Mouse (Mus musculus): ENCODE data around the gene Ercc8. TPM values are rescaled to one million over a fixed set of nuclear protein-coding genes. Genes with fewer than 3 reads are reported as not detected.

Gene Ercc8
- polyA plus RNA-seq, 1 experiment: 19.1 TPM

DNA sequence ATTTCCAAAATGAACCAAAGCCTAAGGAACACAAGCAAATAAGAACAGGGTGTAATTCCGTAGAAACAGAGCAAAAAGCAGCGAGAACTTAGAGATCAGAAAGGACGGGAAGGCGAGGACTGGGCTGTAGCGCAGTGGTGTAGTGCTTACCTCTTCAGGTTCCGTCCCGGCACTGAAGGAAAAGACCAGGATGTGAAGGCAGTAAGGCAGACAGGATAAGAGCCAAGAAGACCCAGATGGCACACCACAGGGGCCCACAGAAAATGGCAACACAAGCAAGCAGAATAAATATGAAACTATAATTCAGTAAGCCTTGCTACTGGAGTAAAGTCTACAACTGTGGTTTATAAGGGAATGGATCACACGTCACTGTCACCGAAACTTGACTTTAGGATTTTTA, 5.4 kb downstream of the Ercc8 start:
- Histone ChIP-seq H3K27me3 (ENCODE audit: control insufficient read depth, insufficient read depth, low read length, poor library complexity, severe bottlenecking) (no peaks in the 10 kb centered on the region), H3K9ac (ENCODE audit: low read depth, poor library complexity, severe bottlenecking) (no peak overlapping the region), H3K9me3 (replicated peaks; ENCODE audit: control insufficient read depth, insufficient read depth, low read length, poor library complexity, severe bottlenecking) (no peaks in the 10 kb centered on the region), H3K4me1 (ENCODE audit: control insufficient read depth, insufficient read depth, low read length) (peaks cover 1% of the 10 kb centered on the region), H3K4me3 (ENCODE audit: low read depth, low read length) (no peak overlapping the region), H3K27ac (ENCODE audit: insufficient read depth, low read length) (no peak overlapping the region), H3K36me3 (ENCODE audit: control insufficient read depth, insufficient read depth, low read length, poor library complexity, severe bottlenecking) (peaks cover 4% of the 10 kb centered on the region)
- TF ChIP-seq POLR2A (IDR thresholded peaks at IDR 0.05; ENCODE audit: insufficient read depth, low read length): no peak
- no peak for TF ChIP-seq CTCF (IDR thresholded peaks at IDR 0.05; ENCODE audit: low read depth, low read length)
- TF ChIP-seq EP300 (IDR thresholded peaks at IDR 0.05; ENCODE audit: insufficient read depth, low read depth, low read length): no peak

DNA sequence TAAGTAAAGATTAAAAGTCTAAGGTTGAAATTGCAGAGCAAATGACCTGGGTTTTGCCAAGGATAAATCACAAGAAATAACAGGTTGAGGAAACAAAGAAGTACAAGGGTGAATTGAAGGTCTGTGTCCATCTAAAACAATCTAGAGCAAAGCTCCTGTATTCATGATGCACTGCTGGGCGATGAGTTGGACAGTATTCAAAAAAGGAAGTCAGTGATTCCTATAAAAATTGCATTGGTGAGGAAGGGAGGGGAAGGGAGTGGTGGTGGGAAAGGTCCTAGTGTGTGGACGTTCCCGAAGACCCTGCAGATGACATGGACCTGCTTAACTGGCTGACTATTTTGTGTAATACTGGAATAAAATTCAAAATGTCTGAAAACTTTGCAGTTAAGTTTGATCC, 6.1 kb downstream of the Ercc8 start:
- H3K9me3 ChIP-seq (replicated peaks; ENCODE audit: control insufficient read depth, insufficient read depth, low read length, poor library complexity, severe bottlenecking): no peaks in the 10 kb centered on the region
- no peak overlapping the region for H3K9ac ChIP-seq (ENCODE audit: low read depth, poor library complexity, severe bottlenecking)
- TF ChIP-seq CTCF (IDR thresholded peaks at IDR 0.05; ENCODE audit: low read depth, low read length): no peak
- no peak for TF ChIP-seq POLR2A (IDR thresholded peaks at IDR 0.05; ENCODE audit: insufficient read depth, low read length)
- no peak for TF ChIP-seq EP300 (IDR thresholded peaks at IDR 0.05; ENCODE audit: insufficient read depth, low read depth, low read length)
- H3K27ac ChIP-seq (ENCODE audit: insufficient read depth, low read length): no peak overlapping the region
- peaks cover 1% of the 10 kb centered on the region for H3K4me1 ChIP-seq (ENCODE audit: control insufficient read depth, insufficient read depth, low read length)
- H3K4me3 ChIP-seq (ENCODE audit: low read depth, low read length): no peak overlapping the region
- H3K27me3 ChIP-seq (ENCODE audit: control insufficient read depth, insufficient read depth, low read length, poor library complexity, severe bottlenecking): no peaks in the 10 kb centered on the region
- H3K36me3 ChIP-seq (ENCODE audit: control insufficient read depth, insufficient read depth, low read length, poor library complexity, severe bottlenecking): peaks cover 4% of the 10 kb centered on the region

DNA sequence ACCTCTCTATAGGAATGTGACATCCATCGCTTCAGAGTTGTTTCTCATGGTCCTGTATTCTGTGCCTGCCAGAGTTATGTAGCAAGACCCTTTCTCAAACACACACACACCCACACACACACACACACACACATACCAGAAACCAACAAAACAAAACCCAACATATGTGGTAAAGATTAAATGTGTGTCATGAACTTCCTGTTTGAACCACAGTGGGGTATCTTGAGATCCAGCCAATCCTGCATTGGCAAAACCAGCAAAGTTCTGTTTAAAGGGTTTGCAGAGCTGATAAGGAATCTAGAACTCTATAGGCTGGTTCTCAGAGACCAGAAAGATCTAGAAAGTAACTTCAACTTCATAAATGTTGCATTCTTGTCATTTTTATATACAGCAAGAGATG, 11.5 kb downstream of the Ercc8 start:
- no peaks in the 10 kb centered on the region for H3K9me3 ChIP-seq (replicated peaks; ENCODE audit: control insufficient read depth, insufficient read depth, low read length, poor library complexity, severe bottlenecking)
- H3K27ac ChIP-seq (ENCODE audit: insufficient read depth, low read length): no peak overlapping the region
- no peak overlapping the region for H3K9ac ChIP-seq (ENCODE audit: low read depth, poor library complexity, severe bottlenecking)
- H3K4me3 ChIP-seq (ENCODE audit: low read depth, low read length): no peak overlapping the region
- H3K4me1 ChIP-seq (ENCODE audit: control insufficient read depth, insufficient read depth, low read length): no peaks in the 10 kb centered on the region
- peaks cover 25% of the 10 kb centered on the region for H3K36me3 ChIP-seq (ENCODE audit: control insufficient read depth, insufficient read depth, low read length, poor library complexity, severe bottlenecking)
- H3K27me3 ChIP-seq (ENCODE audit: control insufficient read depth, insufficient read depth, low read length, poor library complexity, severe bottlenecking): no peaks in the 10 kb centered on the region
- TF ChIP-seq EP300 (IDR thresholded peaks at IDR 0.05; ENCODE audit: insufficient read depth, low read depth, low read length) (no peak), CTCF (IDR thresholded peaks at IDR 0.05; ENCODE audit: low read depth, low read length) (no peak), POLR2A (IDR thresholded peaks at IDR 0.05; ENCODE audit: insufficient read depth, low read length) (no peak)

DNA sequence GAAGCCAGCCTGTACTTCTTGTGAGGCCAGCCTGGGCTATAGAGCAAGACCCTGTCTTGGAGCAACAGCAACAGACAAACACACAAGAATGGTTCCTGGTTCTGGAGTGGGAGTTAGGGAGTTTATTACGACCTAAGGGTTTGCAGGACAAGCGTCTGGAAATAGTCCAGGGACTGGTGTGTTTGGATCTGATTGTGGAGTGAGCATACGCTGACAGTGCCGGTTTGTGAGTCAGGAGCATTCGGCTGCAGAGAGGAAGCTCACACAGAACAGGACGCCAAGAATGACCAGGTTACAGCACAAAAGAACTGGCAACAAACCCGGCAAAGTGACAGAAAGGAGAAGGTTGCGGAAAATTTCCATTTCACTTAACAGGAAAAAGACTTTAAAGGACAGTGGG, 12.0 kb downstream of the Ercc8 start:
- Histone ChIP-seq H3K9me3 (replicated peaks; ENCODE audit: control insufficient read depth, insufficient read depth, low read length, poor library complexity, severe bottlenecking) (peaks cover 4% of the 10 kb centered on the region; the same call in 1 of the 2 replicates), H3K27me3 (ENCODE audit: control insufficient read depth, insufficient read depth, low read length, poor library complexity, severe bottlenecking) (no peaks in the 10 kb centered on the region), H3K36me3 (ENCODE audit: control insufficient read depth, insufficient read depth, low read length, poor library complexity, severe bottlenecking) (peaks cover 29% of the 10 kb centered on the region), H3K27ac (ENCODE audit: insufficient read depth, low read length) (no peak overlapping the region), H3K4me1 (ENCODE audit: control insufficient read depth, insufficient read depth, low read length) (no peaks in the 10 kb centered on the region), H3K9ac (ENCODE audit: low read depth, poor library complexity, severe bottlenecking) (no peak overlapping the region), H3K4me3 (ENCODE audit: low read depth, low read length) (no peak overlapping the region)
- TF ChIP-seq POLR2A (IDR thresholded peaks at IDR 0.05; ENCODE audit: insufficient read depth, low read length) (no peak), EP300 (IDR thresholded peaks at IDR 0.05; ENCODE audit: insufficient read depth, low read depth, low read length) (no peak), CTCF (IDR thresholded peaks at IDR 0.05; ENCODE audit: low read depth, low read length) (no peak)

DNA sequence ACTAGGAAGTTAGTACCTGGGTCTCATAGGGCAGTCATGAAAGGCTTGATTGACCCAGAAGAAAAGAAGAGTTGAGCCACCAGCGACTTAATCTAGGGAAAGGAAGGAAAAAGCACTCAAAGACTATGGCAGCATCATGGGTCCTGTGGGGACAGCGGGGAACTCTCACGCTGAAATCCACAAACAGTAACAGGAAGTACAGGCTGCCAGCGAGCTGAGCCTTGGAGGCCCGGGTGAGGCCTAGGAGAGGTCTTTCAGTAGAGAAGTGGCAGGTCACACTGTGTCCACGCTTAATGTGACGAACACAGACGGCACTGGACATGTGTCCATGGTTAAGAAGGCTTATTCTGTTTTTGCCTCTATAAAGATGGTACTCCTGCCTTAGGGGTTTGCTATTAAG, 21.1 kb downstream of the Ercc8 start:
- Histone ChIP-seq H3K4me1 (ENCODE audit: control insufficient read depth, insufficient read depth, low read length) (no peaks in the 10 kb centered on the region), H3K4me3 (ENCODE audit: low read depth, low read length) (no peak overlapping the region), H3K27me3 (ENCODE audit: control insufficient read depth, insufficient read depth, low read length, poor library complexity, severe bottlenecking) (no peaks in the 10 kb centered on the region), H3K36me3 (ENCODE audit: control insufficient read depth, insufficient read depth, low read length, poor library complexity, severe bottlenecking) (peaks cover 44% of the 10 kb centered on the region), H3K27ac (ENCODE audit: insufficient read depth, low read length) (no peak overlapping the region), H3K9ac (ENCODE audit: low read depth, poor library complexity, severe bottlenecking) (no peak overlapping the region), H3K9me3 (replicated peaks; ENCODE audit: control insufficient read depth, insufficient read depth, low read length, poor library complexity, severe bottlenecking) (peaks cover 15% of the 10 kb centered on the region)
- TF ChIP-seq EP300 (IDR thresholded peaks at IDR 0.05; ENCODE audit: insufficient read depth, low read depth, low read length) (no peak), POLR2A (IDR thresholded peaks at IDR 0.05; ENCODE audit: insufficient read depth, low read length) (no peak), CTCF (IDR thresholded peaks at IDR 0.05; ENCODE audit: low read depth, low read length) (no peak)

DNA sequence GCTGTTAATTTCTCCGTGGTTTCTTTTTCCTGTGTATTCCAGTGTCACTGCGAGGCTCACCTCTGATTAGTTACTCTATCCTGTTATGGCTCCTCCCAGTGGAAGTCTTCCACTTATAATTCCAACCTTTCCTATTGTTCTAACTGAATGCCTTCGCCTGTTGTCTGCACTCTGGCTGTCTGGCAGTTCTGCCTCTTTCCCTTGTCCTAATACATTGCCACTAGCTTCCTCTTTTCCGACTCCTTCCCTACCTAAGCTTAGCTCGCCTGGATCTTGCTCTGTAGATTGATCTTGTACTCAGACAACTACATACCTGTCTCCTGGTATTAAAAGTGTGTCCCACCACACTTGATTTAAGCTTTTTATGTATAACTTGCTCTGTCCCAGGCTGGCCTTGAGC, 22.3 kb downstream of the Ercc8 start:
- Histone ChIP-seq H3K27ac (ENCODE audit: insufficient read depth, low read length) (no peak overlapping the region), H3K4me3 (ENCODE audit: low read depth, low read length) (no peak overlapping the region), H3K9me3 (replicated peaks; ENCODE audit: control insufficient read depth, insufficient read depth, low read length, poor library complexity, severe bottlenecking) (peaks cover 9% of the 10 kb centered on the region), H3K27me3 (ENCODE audit: control insufficient read depth, insufficient read depth, low read length, poor library complexity, severe bottlenecking) (no peaks in the 10 kb centered on the region), H3K9ac (ENCODE audit: low read depth, poor library complexity, severe bottlenecking) (no peak overlapping the region), H3K4me1 (ENCODE audit: control insufficient read depth, insufficient read depth, low read length) (no peaks in the 10 kb centered on the region), H3K36me3 (ENCODE audit: control insufficient read depth, insufficient read depth, low read length, poor library complexity, severe bottlenecking) (peaks cover 42% of the 10 kb centered on the region)
- TF ChIP-seq POLR2A (IDR thresholded peaks at IDR 0.05; ENCODE audit: insufficient read depth, low read length): no peak
- no peak for TF ChIP-seq EP300 (IDR thresholded peaks at IDR 0.05; ENCODE audit: insufficient read depth, low read depth, low read length)
